Mouse (Mus musculus) ES-Bruce4 (cell line): ENCODE data around the gene Rabac1. TPM values are rescaled to one million over a fixed set of nuclear protein-coding genes. Genes with fewer than 3 reads are reported as not detected.
A peak's percentile ranks its signal among the peaks of the same experiment; 100 is the strongest.

Experiments used
- H3K27ac ChIP-seq: 2 replicates; pipeline ENCODE4 v1.5.1; 2012; ENCODE audit warnings: low read length, inconsistent platforms; ENCODE audit not compliant: insufficient read depth
- H3K27me3 ChIP-seq: 2 replicates; pipeline ENCODE4 v1.6.1; 2012; ENCODE audit warnings: mild to moderate bottlenecking, low read length, inconsistent platforms; ENCODE audit not compliant: control insufficient read depth, poor library complexity, insufficient read depth, severe bottlenecking
- H3K36me3 ChIP-seq: 2 replicates; pipeline ENCODE4 v1.6.1; 2012; ENCODE audit warnings: inconsistent platforms, mild to moderate bottlenecking, low read length, moderate library complexity; ENCODE audit not compliant: control insufficient read depth, poor library complexity, insufficient read depth, severe bottlenecking
- H3K4me1 ChIP-seq: one replicate; pipeline ENCODE4 v1.8.1; 2011; ENCODE audit warnings: low read length; ENCODE audit not compliant: control insufficient read depth, insufficient read depth
- H3K4me3 ChIP-seq: 2 replicates; pipeline ENCODE4 v1.5.1; 2011; ENCODE audit warnings: low read depth, mild to moderate bottlenecking, low read length
- H3K9ac ChIP-seq: 2 replicates; pipeline ENCODE4 v1.6.1; 2012; ENCODE audit warnings: low read depth, mild to moderate bottlenecking, inconsistent platforms; ENCODE audit not compliant: poor library complexity, severe bottlenecking
- H3K9me3 ChIP-seq: replicated peaks from 2 replicates; pipeline ENCODE4 v1.6.1; 2012; ENCODE audit warnings: mild to moderate bottlenecking, low read length, inconsistent platforms; ENCODE audit not compliant: control insufficient read depth, poor library complexity, insufficient read depth, severe bottlenecking
- CTCF ChIP-seq: IDR thresholded peaks from one replicate; pipeline ENCODE4 v1.8.1; 2011; ENCODE audit warnings: low read depth, low read length
- EP300 ChIP-seq: IDR thresholded peaks from 2 replicates; pipeline ENCODE4 v1.6.1; 2011; ENCODE audit warnings: low read depth, low read length; ENCODE audit not compliant: insufficient read depth
- POLR2A ChIP-seq: IDR thresholded peaks from one replicate; pipeline ENCODE4 v1.8.1; 2011; ENCODE audit warnings: low read length; ENCODE audit not compliant: insufficient read depth
- polyA plus RNA-seq: library from polyadenylated mRNA; stranded (reverse); fragments of >200 nt; gene quantifications from 2 replicates; pipeline ENCODE4 v1.2.4, GENCODE M21; 2011; ENCODE audit warnings: low read depth; ENCODE audit not compliant: missing spikeins, insufficient read depth, insufficient read length

Gene Rabac1
- polyA plus RNA-seq, result 84.4 and 97.6 TPM in 2 replicates

- Histone ChIP-seq H3K9me3 (no peaks in the 10 kb centered on the region), H3K9ac (peak within 1 kb of the TSS; percentile 63), H3K4me3 (peak within 1 kb of the TSS; percentile 95), H3K36me3 (no peaks in the 10 kb centered on the region), H3K27me3 (no peaks in the 10 kb centered on the region), H3K4me1 (peaks cover 3% of the 10 kb centered on the region), H3K27ac (no peak within 1 kb of the TSS)
- TF ChIP-seq POLR2A (peak; percentile 56), CTCF (peak; percentile 28), EP300 (no peak)
These were observed at the start of gene Rabac1 for GRCm38 (mm10) chr7:24971972-24972893. Gene Rabac1 (minus strand): TSS chr7:24972754.

DNA sequence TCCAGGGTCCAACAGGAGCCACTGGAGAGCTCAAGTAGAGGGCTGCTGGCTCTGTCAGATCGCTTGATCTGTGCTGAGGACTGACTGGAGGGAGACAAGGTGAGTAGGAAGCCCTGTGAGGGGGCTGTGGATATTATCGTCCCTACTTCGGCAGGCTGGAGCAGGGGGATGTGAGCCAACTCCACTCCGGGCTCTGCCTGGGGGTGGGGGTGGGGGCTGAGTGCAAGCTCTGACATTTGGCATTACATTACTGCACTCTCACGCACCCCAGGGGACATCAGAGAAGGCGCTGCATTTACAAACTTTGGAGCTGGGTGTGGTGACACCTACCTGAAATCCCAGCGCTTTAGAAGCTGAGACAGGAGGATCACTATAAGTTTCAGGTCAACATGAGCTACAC, 39.0 kb upstream of the Rabac1 start:
- no peak overlapping the region for H3K4me3 ChIP-seq
- H3K27me3 ChIP-seq, result no peaks in the 10 kb centered on the region
- peaks cover 3% of the 10 kb centered on the region for H3K4me1 ChIP-seq
- H3K36me3 ChIP-seq, result no peaks in the 10 kb centered on the region
- no peak overlapping the region for H3K27ac ChIP-seq
- TF ChIP-seq CTCF (no peak), EP300 (no peak), POLR2A (no peak)
- H3K9ac ChIP-seq, result no peak overlapping the region
- no peaks in the 10 kb centered on the region for H3K9me3 ChIP-seq

DNA sequence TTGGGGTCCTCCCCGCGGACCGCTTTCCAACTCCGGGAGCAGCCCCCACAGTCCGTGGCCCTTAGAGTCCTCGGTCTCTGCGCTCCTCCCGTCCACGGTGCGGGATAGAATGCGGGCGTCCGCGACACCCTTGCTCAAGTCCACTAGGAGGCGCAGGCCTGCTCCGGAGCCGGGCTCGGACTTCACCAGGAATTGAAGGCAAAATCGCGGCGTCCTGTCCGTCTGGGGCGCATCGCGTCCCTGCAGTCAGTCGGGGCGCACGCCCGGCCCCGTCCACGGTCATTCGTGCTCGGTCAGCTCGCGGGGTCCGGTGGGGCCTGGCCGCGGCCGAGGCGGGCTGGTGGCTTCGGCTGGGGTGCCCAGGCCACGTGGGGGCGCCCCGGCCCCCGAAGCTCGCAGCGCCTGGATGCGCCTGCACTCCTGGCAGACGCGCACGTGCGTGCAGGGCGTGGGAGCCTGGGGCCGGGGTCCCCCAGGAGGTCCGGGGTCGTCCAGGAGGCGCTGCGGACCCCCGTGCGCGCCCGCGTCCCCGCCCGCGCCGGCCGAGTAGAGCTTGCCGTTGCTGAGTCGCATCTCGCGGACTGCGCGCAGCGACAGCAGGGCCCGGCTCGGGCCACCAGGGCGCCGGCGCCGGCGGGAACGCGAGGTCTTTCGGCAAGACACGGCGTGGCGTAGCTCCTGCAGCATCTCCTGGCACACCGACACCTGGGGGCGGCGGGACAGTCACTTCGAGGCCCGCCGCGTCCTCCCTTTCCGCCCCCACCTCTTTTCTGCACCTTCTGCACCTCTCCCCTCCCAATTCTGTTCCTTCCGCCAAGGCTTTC, 37.7 kb upstream of the Rabac1 start:
- Histone ChIP-seq H3K9ac (peak overlapping the region; percentile 71), H3K27ac (no peak overlapping the region), H3K4me1 (peaks cover 3% of the 10 kb centered on the region)

DNA sequence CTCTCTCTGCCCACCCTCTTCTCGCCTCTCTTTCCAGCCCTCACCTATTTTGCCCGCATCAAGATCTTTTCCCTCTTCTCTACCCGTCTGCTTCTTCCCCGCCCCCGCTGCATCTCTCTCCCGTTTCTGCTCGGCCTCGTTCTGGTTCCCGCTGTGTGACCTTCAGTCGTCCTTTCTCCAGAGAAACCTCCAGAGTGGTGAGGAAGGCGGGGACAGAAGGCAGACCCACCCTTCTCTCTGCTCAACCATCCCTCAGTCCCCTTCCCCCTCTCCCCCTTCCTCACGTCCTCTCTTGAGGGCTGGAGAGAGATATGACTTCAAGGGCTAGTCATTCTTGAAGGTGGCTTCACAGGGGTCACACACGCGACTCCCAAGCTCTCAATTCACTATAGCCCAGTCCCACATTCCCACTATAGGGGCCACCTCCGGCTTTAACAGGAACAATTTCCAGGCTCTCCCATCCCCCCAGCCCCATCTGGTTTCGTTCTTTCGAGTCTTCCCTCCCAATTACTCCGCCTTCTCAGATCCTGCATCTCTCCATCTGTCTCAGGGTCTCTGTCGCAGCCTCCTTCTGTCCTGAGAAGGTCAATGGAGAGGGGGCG, 36.6 kb upstream of the Rabac1 start:
- Histone ChIP-seq H3K9me3 (no peaks in the 10 kb centered on the region), H3K27ac (0 out of 2 replicates have a peak overlapping the region, but pooled peaks have one; percentile 2), H3K4me3 (peak overlapping the region; percentile 11), H3K4me1 (peaks cover 6% of the 10 kb centered on the region), H3K27me3 (no peaks in the 10 kb centered on the region; the same call in 1 of the 2 replicates), H3K36me3 (no peaks in the 10 kb centered on the region), H3K9ac (no peak overlapping the region)
- no peak for TF ChIP-seq POLR2A
- 0 out of 2 replicates have a peak, but pooled peaks have one; percentile 49 for TF ChIP-seq EP300
- no peak for TF ChIP-seq CTCF

More for the DNA sequence above, 37.7 kb upstream of the Rabac1 start:
- no peaks in the 10 kb centered on the region; the same call in 1 of the 2 replicates for H3K27me3 ChIP-seq
- TF ChIP-seq EP300 (no peak), CTCF (peak; percentile 51), POLR2A (no peak)
- peak overlapping the region; percentile 65 for H3K4me3 ChIP-seq
- no peaks in the 10 kb centered on the region for H3K36me3 ChIP-seq
- H3K9me3 ChIP-seq, result no peaks in the 10 kb centered on the region

DNA sequence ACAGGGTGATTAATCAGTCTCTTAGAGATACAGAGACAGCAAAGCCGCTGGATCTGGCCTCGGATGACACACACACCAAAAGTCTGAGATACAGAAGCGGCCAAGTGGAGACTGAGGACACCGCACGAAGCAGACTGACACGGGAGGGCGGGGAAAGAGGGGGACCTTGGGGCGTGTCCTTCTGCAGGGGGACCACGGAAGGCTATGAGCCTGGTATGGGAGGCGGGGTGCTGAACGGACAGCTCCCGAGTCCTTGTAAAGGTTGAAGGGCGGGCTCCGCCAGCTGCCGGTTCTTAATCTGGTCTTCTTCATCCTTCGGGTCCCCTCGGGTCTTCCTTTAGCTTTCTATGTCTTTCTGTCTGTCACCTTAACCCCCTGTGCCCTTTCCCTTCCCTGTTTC, 36.1 kb upstream of the Rabac1 start:
- Histone ChIP-seq H3K4me1 (peaks cover 6% of the 10 kb centered on the region), H3K4me3 (peak overlapping the region; percentile 11), H3K27ac (0 out of 2 replicates have a peak overlapping the region, but pooled peaks have one; percentile 2), H3K27me3 (no peaks in the 10 kb centered on the region; the same call in 1 of the 2 replicates), H3K9me3 (no peaks in the 10 kb centered on the region), H3K9ac (no peak overlapping the region), H3K36me3 (no peaks in the 10 kb centered on the region)
- TF ChIP-seq EP300, result no peak
- no peak for TF ChIP-seq POLR2A
- no peak for TF ChIP-seq CTCF
